Mouse (Mus musculus) Muller cell, postnatal 12 days (primary cell): Measurements from ENCODE around the gene Hcn2.

Experiments used
- DNase-seq: peaks from one replicate; pipeline ENCODE4 v3.0.0-alpha.2; 2015; ENCODE audit errors: inconsistent ontology term

The Hcn2 gene

DNA sequence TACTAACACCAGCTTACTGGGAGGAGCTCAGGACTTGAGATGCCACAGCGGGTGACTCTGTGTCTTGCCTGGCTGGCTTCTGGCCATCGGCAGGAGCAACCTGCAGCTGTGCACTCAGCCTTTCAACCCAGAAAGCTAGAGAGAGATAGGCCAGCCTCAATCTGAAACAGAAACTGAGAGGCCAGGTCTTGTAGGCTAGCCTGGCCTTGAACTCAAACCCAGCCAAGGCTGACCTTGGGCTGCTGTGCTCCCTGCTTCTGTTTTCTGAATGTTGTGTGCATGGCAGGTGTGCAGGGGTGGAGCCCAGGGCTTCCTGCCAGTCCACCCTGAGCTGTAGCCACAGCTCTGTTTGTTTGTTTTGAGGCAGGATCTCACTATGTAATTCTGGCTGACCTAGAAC is 56.8 kb downstream of the Hcn2 start:
- no peak for DNase-seq

GRCm38 (mm10) chr10:79774486-79775279 is 58.2 kb downstream of the Hcn2 start:
- no peak for DNase-seq

DNA sequence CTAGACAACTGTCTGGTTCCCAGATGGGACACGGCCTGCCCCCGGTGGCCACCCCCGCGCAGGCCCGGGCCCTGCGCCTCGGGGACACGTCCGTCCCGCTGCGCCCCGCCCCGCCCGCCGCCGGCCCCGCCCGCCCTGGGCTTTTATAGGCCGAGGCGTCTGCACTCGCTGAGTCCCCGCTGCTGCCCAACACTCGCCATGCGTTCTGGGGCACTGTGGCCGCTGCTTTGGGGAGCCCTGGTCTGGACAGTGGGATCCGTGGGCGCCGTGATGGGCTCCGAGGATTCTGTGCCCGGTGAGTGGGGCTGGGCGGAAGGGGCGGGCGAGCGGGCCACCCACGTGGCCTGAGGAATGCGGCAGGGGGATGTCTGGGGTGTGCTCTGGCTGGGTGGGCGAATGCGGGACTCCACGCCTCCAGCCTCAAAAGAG is 60.7 kb downstream of the Hcn2 start, which contains the start of gene Fstl3:
Fstl3 (plus strand) TSS at position 170 of the 429 bp plus-strand sequence.
- peak; percentile 70 for DNase-seq

- peak; percentile 92 for DNase-seq
These were observed 61.6 kb downstream of the Hcn2 start for GRCm38 (mm10) chr10:79778006-79778405.

DNA sequence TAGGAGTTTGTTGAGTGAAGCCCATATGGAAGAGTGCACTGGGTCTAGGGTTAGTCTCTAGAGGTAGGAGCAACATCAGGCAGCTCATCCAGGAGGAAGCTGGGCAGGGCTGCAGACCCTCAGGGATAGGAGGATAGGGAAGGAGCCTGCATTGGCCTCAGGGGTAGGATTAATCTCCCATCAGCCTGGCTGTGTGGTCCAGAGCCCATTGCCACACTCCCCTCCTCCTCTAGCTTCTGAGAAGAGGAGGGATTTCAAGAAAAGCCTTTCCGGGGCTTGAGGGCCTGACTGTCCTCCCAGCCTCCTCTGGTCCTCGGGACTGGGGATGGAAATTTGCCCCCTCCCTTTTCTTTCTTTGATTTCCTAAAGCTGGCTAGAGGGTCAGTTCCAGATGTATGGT is 62.8 kb downstream of the Hcn2 start:
- no peak for DNase-seq

- DNase-seq = peak; percentile 99
These were observed 63.6 kb downstream of the Hcn2 start for GRCm38 (mm10) chr10:79779784-79780663.

GRCm38 (mm10) chr10:79780664-79781015 is 64.2 kb downstream of the Hcn2 start:
- DNase-seq = no peak

GRCm38 (mm10) chr10:79781139-79781538 is 64.7 kb downstream of the Hcn2 start:
- DNase-seq = no peak

DNA sequence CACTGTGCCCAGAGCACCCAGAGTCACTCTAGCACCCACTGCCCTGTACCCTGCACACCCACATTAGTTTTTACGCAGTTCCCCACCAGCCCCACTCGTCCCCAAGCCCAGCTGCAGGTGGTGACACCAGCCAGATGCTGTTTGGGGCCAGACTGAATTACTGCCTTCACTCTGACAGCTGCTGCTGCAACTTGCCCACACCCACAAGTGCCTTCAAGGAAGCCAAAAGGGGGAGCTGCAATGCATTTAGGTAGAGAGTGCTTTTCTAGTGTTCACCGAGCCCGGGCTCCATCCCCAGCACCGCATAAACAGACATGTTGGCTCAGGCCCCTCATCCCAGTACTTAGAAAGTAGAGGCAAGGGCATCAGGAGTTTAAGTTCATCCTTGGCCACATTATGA is 65.5 kb downstream of the Hcn2 start:
- DNase-seq = no peak

DNA sequence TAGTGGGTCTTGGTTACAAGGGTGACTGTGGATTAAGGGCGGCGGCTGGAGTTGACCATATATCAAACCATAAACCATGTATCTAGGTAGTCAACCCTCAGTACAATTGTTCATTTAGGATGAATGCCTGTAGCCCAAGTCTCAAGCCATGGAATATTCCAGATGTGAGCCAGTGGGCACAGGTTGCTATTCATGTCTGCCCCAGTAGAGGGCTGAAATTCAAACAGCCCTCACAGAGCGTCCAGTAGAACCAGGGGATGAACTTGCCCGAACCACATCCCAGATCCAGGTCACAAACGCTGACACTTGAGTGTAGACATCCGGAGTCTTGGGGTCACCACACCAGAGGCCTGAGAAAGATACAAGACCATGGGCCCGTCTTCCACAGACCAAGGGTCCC is 66.6 kb downstream of the Hcn2 start:
- no peak for DNase-seq

DNA sequence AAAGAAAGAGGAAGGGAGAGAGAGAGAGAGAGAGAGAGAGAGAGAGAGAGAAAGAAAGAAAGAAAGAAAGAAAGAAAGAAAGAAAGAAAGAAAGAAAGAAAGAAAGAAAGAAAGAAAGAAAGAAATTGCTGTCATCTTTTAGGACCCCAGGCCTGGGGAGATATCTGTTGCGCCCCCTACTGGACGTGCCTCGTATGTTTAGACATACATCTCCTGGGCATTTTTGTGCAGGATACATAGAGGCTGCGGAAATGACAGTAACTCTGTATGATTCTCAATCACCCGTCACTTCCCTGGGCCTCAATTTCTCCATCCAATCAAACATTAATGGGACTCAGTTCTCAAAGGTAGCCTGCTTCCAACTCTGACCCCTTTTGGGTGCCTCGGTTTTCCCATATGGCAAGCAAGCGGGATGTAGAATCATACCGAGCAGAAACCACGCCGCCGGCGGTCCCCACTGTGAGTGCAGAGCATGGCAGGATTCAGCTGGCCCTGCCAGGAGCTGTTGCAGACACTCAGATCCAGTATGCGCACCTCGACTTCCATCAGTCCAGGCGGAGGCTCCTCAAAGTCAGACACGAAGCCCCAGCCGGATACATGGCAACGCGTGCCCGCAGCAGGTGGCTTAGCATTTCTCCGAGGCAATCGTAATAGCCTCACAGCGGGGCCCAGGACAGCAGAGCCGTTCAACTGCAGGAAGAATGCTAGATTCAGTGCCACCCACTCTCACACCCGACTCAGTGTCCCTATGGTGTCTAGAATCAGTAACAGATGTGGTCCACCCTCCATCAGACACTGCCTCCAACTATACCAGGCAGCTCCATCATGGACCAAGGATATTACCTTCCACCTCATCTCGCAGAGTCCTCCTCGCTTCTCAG is 67.7 kb downstream of the Hcn2 start:
- DNase-seq = no peak
